8 mouse cellular contexts compared by ENCODE assay signal in the genomic region with DNA sequence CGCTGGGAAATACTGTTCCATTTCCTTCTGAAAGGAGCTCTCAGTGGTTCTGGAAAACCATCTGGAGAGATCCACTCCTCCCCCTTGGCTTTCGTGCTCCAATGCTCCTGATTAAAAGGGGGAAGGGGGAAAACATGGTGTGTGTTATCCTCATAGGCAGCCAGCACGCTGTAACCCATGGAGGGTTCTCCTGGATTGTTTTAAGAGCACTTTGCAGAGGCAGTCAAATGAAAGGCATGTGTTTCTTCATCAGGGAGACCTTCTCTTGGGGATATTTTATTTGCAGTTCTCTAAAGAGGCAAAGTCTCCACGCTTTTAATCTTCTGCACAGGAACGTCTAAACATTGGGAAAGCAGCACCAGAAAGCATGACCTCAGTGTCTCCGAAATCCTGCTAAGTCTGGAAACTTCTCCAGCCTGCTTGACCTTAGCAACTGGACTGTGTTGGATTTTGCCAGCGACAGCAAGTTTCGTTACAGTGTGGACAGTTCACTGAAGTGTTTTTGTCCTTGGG.
DNase-seq lines count a peak whose midpoint lies in the region; ATAC-seq lines count a peak whose summit lies in the region.
"Had no signal": no experiment of that assay in that cellular context is flagged by ENCODE, and none has a peak within 500 bp of the region (broad histone marks: within the 10 kb centered on the region; RNA-seq: fewer than 3 reads in every experiment).

No protein-coding gene starts in this region.

- peak; percentile 66 for ATAC-seq in limb, embryonic 13.5 days (ENCODE audit: low FRiP score, low read depth)
- ATAC-seq in cerebellum, adult (ENCODE audit: insufficient number of reproducible peaks, low FRiP score, low TSS enrichment) = no peak
- no peak for ATAC-seq in megakaryocyte progenitor cell, adult 5-6 weeks (replicated peaks; ENCODE audit: poor library complexity)

- H3K4me1 ChIP-seq in limb, embryonic 13.5 days = peaks cover 96% of the 10 kb centered on the region
- H3K4me1 ChIP-seq: liver, embryonic 13.5 days had no signal

- H3K9ac ChIP-seq in limb, embryonic 13.5 days = no peak overlapping the region
- H3K9ac ChIP-seq: liver, embryonic 13.5 days had no signal

- no peaks in the 10 kb centered on the region for H3K36me3 ChIP-seq in limb, embryonic 13.5 days
- H3K36me3 ChIP-seq: liver, embryonic 13.5 days had no signal

- WGBS in limb, embryonic 13.5 days = 32% methylated on average over 8 of the region's 8 CpGs

- peak overlapping the region; percentile 21 for H3K4me2 ChIP-seq in limb, embryonic 13.5 days (replicated peaks)
- H3K4me2 ChIP-seq: liver, embryonic 13.5 days had no signal

- DNase-seq in NIH3T3 (ENCODE audit: low read depth) (peak; percentile 62), adipocyte (ENCODE audit: low spot score) (peak; percentile 80)
- peak; percentile 63 to 75 for DNase-seq in heart, postnatal 10 days
- no peak for DNase-seq in embryo, embryonic 10 days (ENCODE audit: low spot score)
- DNase-seq: liver, embryonic 13.5 days had no signal

- no peaks in the 10 kb centered on the region for H3K9me3 ChIP-seq in limb, embryonic 13.5 days
- H3K9me3 ChIP-seq: liver, embryonic 13.5 days had no signal

- H3K4me3 ChIP-seq in limb, embryonic 13.5 days = no peak overlapping the region
- H3K4me3 ChIP-seq: liver, embryonic 13.5 days had no signal

- intact Hi-C loops in heart, postnatal 10 days (cut with DNase I) = loop anchor here (5.0 kb wide), 1 partner anchor 61 kb away; no protein-coding TSS in a partner anchor

- H3K27ac ChIP-seq in limb, embryonic 13.5 days = peak overlapping the region; percentile 88
- H3K27ac ChIP-seq: liver, embryonic 13.5 days had no signal

- H3K27me3 ChIP-seq in limb, embryonic 13.5 days = no peaks in the 10 kb centered on the region
- H3K27me3 ChIP-seq: liver, embryonic 13.5 days had no signal
